Mouse (Mus musculus) layer of hippocampus, postnatal 25 days (tissue): ENCODE measurements at regions not wholly inside any gene's neighbourhood (a gene's known extent, or its start where the extent isn't known, plus 50 kb on each side); places are given as distances from the start of the nearest gene placed in this dataset.
"Not testable (repeated sequence)": the region's sequence is repeated elsewhere in the genome, so short reads cannot be mapped to it uniquely, and the experiment has no call there.

Experiments used
- DNase-seq, 2 experiments: peaks; one replicate each; pipeline ENCODE4 v3.0.0; 2022; ENCODE audit warnings: mixed read lengths in 2 of 2, low spot score in 1 of 2; ENCODE audit errors: extremely low spot score in 1 of 2

GRCm38 (mm10) chr2:116444163-116444562 lies 378.5 kb upstream of the Meis2 start:
- no peak for DNase-seq

- no peak for DNase-seq
These were observed 374.6 kb upstream of the Meis2 start for GRCm38 (mm10) chr2:116440252-116440651.

- no peak for DNase-seq
These were observed 367.8 kb upstream of the Meis2 start for GRCm38 (mm10) chr2:116433481-116433880.

GRCm38 (mm10) chr2:116424131-116424530 lies 358.5 kb upstream of the Meis2 start:
- DNase-seq: no peak

- DNase-seq: no peak
These were observed 352.0 kb upstream of the Meis2 start for GRCm38 (mm10) chr2:116417428-116418195.

- no peak for DNase-seq
These were observed 350.1 kb upstream of the Meis2 start for GRCm38 (mm10) chr2:116415742-116416141.

- DNase-seq: no peak
These were observed 336.5 kb upstream of the Meis2 start for GRCm38 (mm10) chr2:116402113-116402512.

GRCm38 (mm10) chr2:116399966-116400365 lies 334.3 kb upstream of the Meis2 start:
- no peak for DNase-seq

GRCm38 (mm10) chr2:116368811-116369210 lies 303.2 kb upstream of the Meis2 start:
- no peak for DNase-seq

GRCm38 (mm10) chr2:116364136-116364535 lies 298.5 kb upstream of the Meis2 start:
- DNase-seq: no peak

- DNase-seq: no peak
These were observed 292.5 kb upstream of the Meis2 start for GRCm38 (mm10) chr2:116358145-116358544.

GRCm38 (mm10) chr2:116348530-116348914 lies 282.9 kb upstream of the Meis2 start:
- peak in 1 of 2 experiments; percentile 3 for DNase-seq

GRCm38 (mm10) chr2:116347827-116348529 lies 282.3 kb upstream of the Meis2 start:
- no peak for DNase-seq

GRCm38 (mm10) chr2:116331801-116332200 lies 266.2 kb upstream of the Meis2 start:
- no peak for DNase-seq

- DNase-seq: no peak
These were observed 256.6 kb upstream of the Meis2 start for GRCm38 (mm10) chr2:116322039-116322770.

- no peak for DNase-seq
These were observed 233.9 kb upstream of the Meis2 start for GRCm38 (mm10) chr2:116299551-116299950.

- no peak for DNase-seq
These were observed 224.2 kb upstream of the Meis2 start for GRCm38 (mm10) chr2:116289886-116290285.

- not testable (repeated sequence) for DNase-seq
These were observed 177.6 kb upstream of the Meis2 start for GRCm38 (mm10) chr2:116243191-116243590.

GRCm38 (mm10) chr2:116236731-116237130 lies 171.1 kb upstream of the Meis2 start:
- DNase-seq: no peak

- no peak for DNase-seq
These were observed 167.2 kb upstream of the Meis2 start for GRCm38 (mm10) chr2:116232793-116233192.

GRCm38 (mm10) chr2:116216418-116216817 lies 150.8 kb upstream of the Meis2 start:
- DNase-seq: peak in 1 of 2 experiments; percentile 6
